Mouse (Mus musculus) lung, postnatal 0 days (tissue): ENCODE measurements at regions not wholly inside any gene's neighbourhood (a gene's known extent, or its start where the extent isn't known, plus 50 kb on each side); places are given as distances from the start of the nearest gene placed in this dataset.

ENCODE experiments used
- CTCF ChIP-seq: IDR thresholded peaks from 2 replicates; pipeline ENCODE4 v1.5.1; 2016; ENCODE audit warnings: antibody characterized with exemption, mild to moderate bottlenecking
- EP300 ChIP-seq: IDR thresholded peaks from 2 replicates; pipeline ENCODE4 v1.6.1; 2016; ENCODE audit warnings: antibody characterized with exemption, mild to moderate bottlenecking, control low read depth

DNA sequence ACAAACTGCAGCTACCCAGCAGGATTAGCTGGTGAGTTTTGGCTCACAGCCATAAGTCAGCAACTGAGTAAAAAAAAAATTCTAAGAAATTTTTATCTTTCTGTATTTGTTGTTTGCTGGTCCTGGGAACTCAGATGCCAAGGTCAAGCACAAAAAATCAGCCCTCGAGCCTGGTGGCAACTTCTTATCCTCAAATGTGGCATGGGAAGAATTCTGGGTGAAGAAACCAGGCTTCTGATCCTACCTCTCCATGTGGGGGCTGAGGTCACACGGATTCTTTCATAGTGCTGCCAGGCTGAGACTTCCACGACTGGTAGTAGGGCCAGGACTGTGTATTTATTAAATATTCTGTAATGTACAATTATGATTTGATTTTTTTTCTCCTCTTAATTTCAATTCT lies 698.3 kb upstream of the Igfbp3 start:
- no peak for TF ChIP-seq CTCF
- TF ChIP-seq EP300, result no peak
